Mouse (Mus musculus): ENCODE data around the gene Tmco4. TPM values are rescaled to one million over a fixed set of nuclear protein-coding genes. Genes with fewer than 3 reads are reported as not detected.
A peak's percentile ranks its signal among the peaks of the same experiment; 100 is the strongest.

The Tmco4 gene
- polyA plus RNA-seq, 1 experiment from 2014 or later, result 10.2 TPM

- Histone ChIP-seq H3K27ac (no peak overlapping the region), H3K9ac (ENCODE audit: low read depth, low read length) (no peak overlapping the region), H3K4me1 (replicated peaks; ENCODE audit: insufficient read depth, low read length) (peaks cover 5% of the 10 kb centered on the region; the same call in 1 of the 2 replicates), H3K27me3 (ENCODE audit: insufficient read depth, low read length) (peaks cover 34% of the 10 kb centered on the region), H3K36me3 (ENCODE audit: insufficient read depth, low read length) (no peaks in the 10 kb centered on the region), H3K4me2 (ENCODE audit: low read length) (no peak overlapping the region), H3K9me3 (replicated peaks; ENCODE audit: low read length) (no peaks in the 10 kb centered on the region), H3K4me3 (replicated peaks; ENCODE audit: low read depth, low read length) (no peak overlapping the region)
- ATAC-seq (replicated peaks; ENCODE audit: low FRiP score, low read depth) (no peak), DNase-seq (ENCODE audit: low spot score) (peak; percentile 82)
- 29% methylated on average over 2 of the region's 2 CpGs for WGBS
- TF ChIP-seq CTCF (IDR thresholded peaks at IDR 0.05; ENCODE audit: low read depth), result peak; percentile 76
Observed at GRCm38 (mm10) chr4:139078313-139078712, 105.6 kb downstream of the Tmco4 start.

- peak; percentile 70 for DNase-seq (ENCODE audit: low spot score)
- Histone ChIP-seq H3K36me3 (ENCODE audit: insufficient read depth, low read length) (no peaks in the 10 kb centered on the region), H3K27me3 (ENCODE audit: insufficient read depth, low read length) (peaks cover 33% of the 10 kb centered on the region), H3K4me2 (ENCODE audit: low read length) (no peak overlapping the region), H3K9me3 (replicated peaks; ENCODE audit: low read length) (no peaks in the 10 kb centered on the region), H3K27ac (no peak overlapping the region), H3K4me1 (replicated peaks; ENCODE audit: insufficient read depth, low read length) (peaks cover 5% of the 10 kb centered on the region; the same call in 1 of the 2 replicates), H3K9ac (ENCODE audit: low read depth, low read length) (no peak overlapping the region), H3K4me3 (replicated peaks; ENCODE audit: low read depth, low read length) (no peak overlapping the region)
- ATAC-seq (replicated peaks; ENCODE audit: low FRiP score, low read depth), result no peak
- TF ChIP-seq CTCF (IDR thresholded peaks at IDR 0.05; ENCODE audit: low read depth), result peak; percentile 48; the same call in 1 of the 2 replicates
- 13% methylated on average over 4 of the region's 4 CpGs for WGBS
Observed at GRCm38 (mm10) chr4:139078726-139079125, 106.0 kb downstream of the Tmco4 start.

GRCm38 (mm10) chr4:139079439-139079838 lies 106.8 kb downstream of the Tmco4 start:
- no peaks in the 10 kb centered on the region for H3K9me3 ChIP-seq (replicated peaks; ENCODE audit: low read length)
- peaks cover 25% of the 10 kb centered on the region for H3K27me3 ChIP-seq (ENCODE audit: insufficient read depth, low read length)
- no peak overlapping the region for H3K27ac ChIP-seq
- no peak for TF ChIP-seq CTCF (IDR thresholded peaks at IDR 0.05; ENCODE audit: low read depth)
- no peaks in the 10 kb centered on the region for H3K36me3 ChIP-seq (ENCODE audit: insufficient read depth, low read length)
- H3K9ac ChIP-seq (ENCODE audit: low read depth, low read length), result no peak overlapping the region
- H3K4me3 ChIP-seq (replicated peaks; ENCODE audit: low read depth, low read length), result no peak overlapping the region
- WGBS, result 77% methylated on average over 11 of the region's 11 CpGs
- ATAC-seq (replicated peaks; ENCODE audit: low FRiP score, low read depth) (no peak), DNase-seq (ENCODE audit: low spot score) (no peak)
- H3K4me2 ChIP-seq (ENCODE audit: low read length), result no peak overlapping the region
- H3K4me1 ChIP-seq (replicated peaks; ENCODE audit: insufficient read depth, low read length), result peaks cover 5% of the 10 kb centered on the region; the same call in 1 of the 2 replicates

- Histone ChIP-seq H3K36me3 (ENCODE audit: insufficient read depth, low read length) (no peaks in the 10 kb centered on the region), H3K4me3 (replicated peaks; ENCODE audit: low read depth, low read length) (no peak overlapping the region), H3K9ac (ENCODE audit: low read depth, low read length) (no peak overlapping the region), H3K4me1 (replicated peaks; ENCODE audit: insufficient read depth, low read length) (peaks cover 2% of the 10 kb centered on the region; the same call in 1 of the 2 replicates), H3K9me3 (replicated peaks; ENCODE audit: low read length) (no peaks in the 10 kb centered on the region), H3K27ac (no peak overlapping the region), H3K4me2 (ENCODE audit: low read length) (no peak overlapping the region), H3K27me3 (ENCODE audit: insufficient read depth, low read length) (peaks cover 17% of the 10 kb centered on the region)
- ATAC-seq (replicated peaks; ENCODE audit: low FRiP score, low read depth) (no peak), DNase-seq (ENCODE audit: low spot score) (no peak)
- 91% methylated on average over 7 of the region's 7 CpGs for WGBS
- no peak for TF ChIP-seq CTCF (IDR thresholded peaks at IDR 0.05; ENCODE audit: low read depth)
Observed at GRCm38 (mm10) chr4:139080259-139080658, 107.6 kb downstream of the Tmco4 start.

GRCm38 (mm10) chr4:139081270-139081931 lies 108.7 kb downstream of the Tmco4 start:
- Histone ChIP-seq H3K36me3 (ENCODE audit: insufficient read depth, low read length) (no peaks in the 10 kb centered on the region), H3K4me1 (replicated peaks; ENCODE audit: insufficient read depth, low read length) (no peaks in the 10 kb centered on the region), H3K9me3 (replicated peaks; ENCODE audit: low read length) (no peaks in the 10 kb centered on the region), H3K4me2 (ENCODE audit: low read length) (no peak overlapping the region), H3K27me3 (ENCODE audit: insufficient read depth, low read length) (peaks cover 6% of the 10 kb centered on the region; the same call in 1 of the 2 replicates), H3K27ac (no peak overlapping the region), H3K4me3 (replicated peaks; ENCODE audit: low read depth, low read length) (no peak overlapping the region), H3K9ac (ENCODE audit: low read depth, low read length) (no peak overlapping the region)
- 77% methylated on average over 18 of the region's 18 CpGs for WGBS
- ATAC-seq (replicated peaks; ENCODE audit: low FRiP score, low read depth) (no peak), DNase-seq (ENCODE audit: low spot score) (no peak)
- TF ChIP-seq CTCF (IDR thresholded peaks at IDR 0.05; ENCODE audit: low read depth), result no peak

- DNase-seq (ENCODE audit: low spot score) (peak; percentile 54), ATAC-seq (replicated peaks; ENCODE audit: low FRiP score, low read depth) (0 out of 2 replicates have a peak, but pooled peaks have one; percentile 31)
- Histone ChIP-seq H3K27ac (no peak overlapping the region), H3K4me2 (ENCODE audit: low read length) (no peak overlapping the region), H3K27me3 (ENCODE audit: insufficient read depth, low read length) (no peaks in the 10 kb centered on the region), H3K4me1 (replicated peaks; ENCODE audit: insufficient read depth, low read length) (no peaks in the 10 kb centered on the region), H3K36me3 (ENCODE audit: insufficient read depth, low read length) (no peaks in the 10 kb centered on the region), H3K9me3 (replicated peaks; ENCODE audit: low read length) (no peaks in the 10 kb centered on the region), H3K9ac (ENCODE audit: low read depth, low read length) (no peak overlapping the region), H3K4me3 (replicated peaks; ENCODE audit: low read depth, low read length) (no peak overlapping the region)
- WGBS, result 29% methylated on average over 11 of the region's 12 CpGs
- TF ChIP-seq CTCF (IDR thresholded peaks at IDR 0.05; ENCODE audit: low read depth), result no peak
Observed at GRCm38 (mm10) chr4:139082790-139083564, 110.3 kb downstream of the Tmco4 start.
